Mouse (Mus musculus): ENCODE data around the gene Zfp784. TPM values are rescaled to one million over a fixed set of nuclear protein-coding genes. Genes with fewer than 3 reads are reported as not detected.
"Not testable (repeated sequence)": the region's sequence is repeated elsewhere in the genome, so short reads cannot be mapped to it uniquely, and the experiment has no call there.

Gene Zfp784
- 1 to 10 TPM; 5.6 to 6.4 (median 6.3) TPM for total RNA-seq (2022)

GRCm38 (mm10) chr7:5038109-5038732, at the start of gene Zfp784:
Gene Zfp784, minus strand, starts transcription at chr7:5038446.
- DNase-seq (ENCODE audit: low spot score in 2 of 2), result peak; percentile 84 to 92

GRCm38 (mm10) chr7:5087886-5088285, 49.6 kb upstream of the Zfp784 start:
- no peak for DNase-seq (ENCODE audit: low spot score in 2 of 2)

GRCm38 (mm10) chr7:5086921-5087440, 48.7 kb upstream of the Zfp784 start:
- no peak for DNase-seq (ENCODE audit: low spot score in 2 of 2)

GRCm38 (mm10) chr7:5085512-5085911, 47.3 kb upstream of the Zfp784 start:
- no peak for DNase-seq (ENCODE audit: low spot score in 2 of 2)

GRCm38 (mm10) chr7:5083325-5084105, 45.3 kb upstream of the Zfp784 start:
- DNase-seq (ENCODE audit: low spot score in 2 of 2), result no peak

GRCm38 (mm10) chr7:5081939-5082338, 43.7 kb upstream of the Zfp784 start:
- DNase-seq (ENCODE audit: low spot score in 2 of 2), result no peak

- DNase-seq (ENCODE audit: low spot score in 2 of 2), result no peak
Observed at GRCm38 (mm10) chr7:5081241-5081640, 43.0 kb upstream of the Zfp784 start.

- DNase-seq (ENCODE audit: low spot score in 2 of 2), result no peak
Observed at GRCm38 (mm10) chr7:5080815-5081214, 42.6 kb upstream of the Zfp784 start.

GRCm38 (mm10) chr7:5080010-5080751, 41.9 kb upstream of the Zfp784 start, which contains the start of gene Epn1:
Gene Epn1, plus strand, starts transcription at chr7:5080235.
- DNase-seq (ENCODE audit: low spot score in 2 of 2), result peak; percentile 95 to 97

GRCm38 (mm10) chr7:5079365-5080009, 41.2 kb upstream of the Zfp784 start:
- not testable (repeated sequence) for DNase-seq (ENCODE audit: low spot score in 2 of 2)

GRCm38 (mm10) chr7:5076931-5077330, 38.7 kb upstream of the Zfp784 start:
- no peak for DNase-seq (ENCODE audit: low spot score in 2 of 2)

GRCm38 (mm10) chr7:5074984-5075383, 36.7 kb upstream of the Zfp784 start:
- no peak for DNase-seq (ENCODE audit: low spot score in 2 of 2)

- no peak for DNase-seq (ENCODE audit: low spot score in 2 of 2)
Observed at GRCm38 (mm10) chr7:5073586-5073985, 35.3 kb upstream of the Zfp784 start.

- no peak for DNase-seq (ENCODE audit: low spot score in 2 of 2)
Observed at GRCm38 (mm10) chr7:5064886-5065285, 26.6 kb upstream of the Zfp784 start.

- peak in 1 of 2 experiments; percentile 55 for DNase-seq (ENCODE audit: low spot score in 2 of 2)
Observed at GRCm38 (mm10) chr7:5062360-5063001, 24.2 kb upstream of the Zfp784 start.

GRCm38 (mm10) chr7:5061774-5062359, 23.6 kb upstream of the Zfp784 start, which contains the start of gene U2af2:
Gene U2af2, plus strand, starts transcription at chr7:5062143.
- peak; percentile 88 to 91 for DNase-seq (ENCODE audit: low spot score in 2 of 2)

GRCm38 (mm10) chr7:5060944-5061773, 22.9 kb upstream of the Zfp784 start:
- DNase-seq (ENCODE audit: low spot score in 2 of 2), result peak; percentile 98 to 99

GRCm38 (mm10) chr7:5060239-5060731, 22.0 kb upstream of the Zfp784 start:
- peak in 1 of 2 experiments; percentile 76 for DNase-seq (ENCODE audit: low spot score in 2 of 2)

GRCm38 (mm10) chr7:5059421-5059820, 21.2 kb upstream of the Zfp784 start:
- no peak for DNase-seq (ENCODE audit: low spot score in 2 of 2)
